Mouse (Mus musculus): Measurements from ENCODE around the gene Actr2.
A peak's percentile ranks its signal among the peaks of the same experiment; 100 is the strongest.
"Not testable (repeated sequence)": the region's sequence is repeated elsewhere in the genome, so short reads cannot be mapped to it uniquely, and the experiment has no call there.

The Actr2 gene

DNA sequence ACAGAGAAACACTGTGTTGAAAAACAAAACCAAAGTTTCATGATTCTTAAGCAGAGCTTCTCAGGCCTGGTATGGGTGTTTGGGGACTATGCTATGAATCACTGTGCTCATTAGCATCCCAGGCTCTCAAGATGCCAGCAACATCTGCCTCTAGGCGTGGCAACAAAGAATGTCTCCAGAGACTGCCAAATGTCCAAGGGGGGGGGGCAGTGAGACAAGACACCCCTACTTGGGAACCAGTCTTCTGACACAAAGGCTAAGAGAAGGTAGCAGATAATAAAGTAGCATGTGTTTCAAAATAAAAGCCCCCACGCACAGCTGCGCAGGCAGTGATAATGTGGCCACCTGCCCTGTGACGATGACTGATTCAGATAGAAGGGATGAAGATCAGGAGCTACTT is 69.5 kb downstream of the Actr2 start:
- peak; percentile 39 for DNase-seq

DNA sequence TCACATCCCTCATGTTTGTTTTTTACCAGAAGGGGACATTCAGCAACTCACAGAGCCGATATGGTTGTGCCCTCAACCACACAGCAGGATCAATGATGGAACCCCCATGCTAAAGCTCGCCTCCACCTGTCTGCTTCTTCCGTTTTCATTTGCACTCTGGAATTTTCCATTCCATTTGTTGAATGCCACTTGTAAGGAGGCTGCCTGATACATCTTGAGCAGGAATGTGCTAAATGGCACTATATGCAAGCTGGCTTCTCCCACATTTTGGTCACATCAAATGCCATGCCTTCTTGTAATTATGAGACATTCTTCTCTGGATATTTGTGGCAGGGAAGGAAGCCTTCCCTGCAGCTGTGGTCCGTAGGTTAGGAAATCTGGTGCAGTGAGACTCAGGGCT is 70.6 kb downstream of the Actr2 start:
- no peak for DNase-seq

DNA sequence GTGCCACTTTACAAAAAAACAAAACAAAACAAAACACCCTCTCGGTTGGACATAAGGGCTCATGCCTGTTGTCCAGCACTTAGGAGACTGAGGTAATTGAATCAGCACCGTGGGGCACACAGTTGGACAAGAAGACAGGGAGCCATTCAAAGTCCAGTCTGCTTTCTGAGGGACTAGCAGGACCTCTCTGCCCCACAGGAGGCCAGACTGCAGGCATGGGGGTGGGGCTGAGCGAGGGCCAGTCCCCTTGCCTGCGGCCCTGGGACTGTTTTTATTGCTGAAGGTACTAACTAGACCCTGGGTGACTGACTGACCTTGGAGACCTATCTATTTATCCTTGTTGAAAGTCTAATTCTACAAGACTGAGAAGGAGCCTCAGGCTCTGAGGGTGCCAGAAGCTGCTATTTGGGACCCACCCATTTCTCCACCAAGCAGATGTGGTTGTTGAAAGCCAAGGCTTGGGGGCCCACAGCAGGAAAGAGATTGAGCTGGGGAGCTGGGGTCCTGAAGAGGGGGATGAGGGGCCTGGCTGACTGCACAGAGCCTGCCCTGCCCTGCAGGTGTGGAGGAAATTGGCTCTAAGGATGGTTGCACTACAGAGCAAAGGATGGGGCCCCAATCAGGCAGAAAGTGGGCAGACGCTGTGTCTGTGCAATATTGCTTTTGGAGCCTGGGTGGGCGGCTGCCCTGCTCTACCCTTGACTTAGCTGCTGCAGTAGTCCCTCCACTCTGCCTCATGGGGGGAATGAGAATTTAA is 71.4 kb downstream of the Actr2 start:
- peak; percentile 78 for DNase-seq

GRCm38 (mm10) chr11:20038723-20039122 is 74.0 kb downstream of the Actr2 start:
- DNase-seq = no peak

DNA sequence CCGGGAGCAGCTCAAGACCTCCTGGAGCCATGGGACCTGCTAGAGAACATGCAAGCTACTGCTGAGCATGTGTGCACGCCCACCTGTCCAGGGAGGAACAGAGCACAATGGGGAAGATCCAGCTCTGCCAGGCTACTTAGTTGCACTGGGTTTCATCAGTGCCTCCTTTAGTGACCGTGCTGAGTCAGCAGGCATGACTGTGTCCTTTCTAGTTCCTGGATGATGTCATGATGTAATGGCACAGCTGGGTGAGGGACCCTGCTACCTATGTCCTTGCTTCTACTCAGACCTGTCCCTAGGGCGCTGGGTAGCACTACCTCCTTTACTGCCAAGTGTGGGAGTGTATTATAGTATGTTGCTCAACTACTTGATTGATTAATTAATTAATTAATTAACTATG is 75.0 kb downstream of the Actr2 start:
- no peak for DNase-seq

GRCm38 (mm10) chr11:20035972-20036371 is 76.7 kb downstream of the Actr2 start:
- DNase-seq = no peak

DNA sequence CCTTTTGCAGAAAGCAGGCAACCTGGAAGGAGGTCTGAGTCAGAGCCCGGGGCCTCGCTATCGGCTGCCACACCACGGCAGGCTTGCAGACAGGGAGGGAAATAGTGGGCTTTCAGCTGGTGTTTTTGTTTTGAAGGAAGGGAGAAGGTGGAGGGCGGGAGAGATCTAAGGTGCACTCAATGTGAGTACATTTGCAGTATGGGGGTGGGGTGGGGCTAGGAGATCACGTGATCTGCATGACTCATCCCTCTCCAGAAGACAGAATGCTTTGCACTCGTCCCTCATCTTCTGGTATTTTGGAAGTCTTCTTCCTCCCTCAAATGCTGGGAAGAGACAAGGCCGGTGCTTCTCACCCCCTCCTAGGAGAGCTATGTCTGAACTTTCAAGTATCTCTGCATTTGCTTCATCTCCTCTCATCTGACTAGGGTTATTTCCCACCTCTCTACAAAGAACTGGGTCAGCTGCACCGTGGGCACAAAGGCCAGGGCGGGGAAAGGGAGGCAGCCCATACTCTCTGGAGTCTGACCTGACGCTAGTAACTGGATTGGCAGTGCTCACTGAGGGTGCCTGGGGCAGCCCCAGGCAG is 77.3 kb downstream of the Actr2 start:
- DNase-seq = peak; percentile 81

- DNase-seq = no peak
These were observed 78.3 kb downstream of the Actr2 start for GRCm38 (mm10) chr11:20034337-20034947.

DNA sequence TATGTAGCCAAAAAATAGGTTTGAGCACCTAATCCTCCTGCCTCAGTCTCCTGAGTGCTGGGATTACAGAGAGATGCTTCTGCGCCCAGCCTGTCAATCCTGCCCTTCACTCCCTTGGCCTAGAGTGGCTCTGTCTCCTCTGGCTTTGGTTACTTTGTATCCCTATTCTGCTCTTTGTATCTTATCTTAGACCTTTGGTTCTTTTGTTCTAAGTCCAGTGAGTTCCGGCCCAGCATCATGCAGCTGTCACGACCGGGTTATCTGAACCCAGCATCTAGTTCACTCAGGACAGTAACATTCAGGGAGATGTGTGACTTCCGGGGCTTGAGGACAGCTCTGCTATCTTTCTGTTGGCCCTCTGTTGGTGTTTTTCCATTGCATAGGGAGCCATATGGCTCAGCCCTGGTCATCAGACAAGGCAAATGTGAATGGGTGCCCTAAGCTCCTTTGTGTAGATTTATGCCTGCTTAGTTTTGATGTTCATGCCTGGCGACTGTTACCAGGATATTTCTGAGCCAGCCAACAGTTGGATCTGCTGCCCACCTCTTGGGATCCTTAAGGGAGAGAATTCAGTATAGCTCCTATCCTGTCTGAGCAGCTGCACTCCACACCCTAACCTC is 79.1 kb downstream of the Actr2 start:
- no peak for DNase-seq

DNA sequence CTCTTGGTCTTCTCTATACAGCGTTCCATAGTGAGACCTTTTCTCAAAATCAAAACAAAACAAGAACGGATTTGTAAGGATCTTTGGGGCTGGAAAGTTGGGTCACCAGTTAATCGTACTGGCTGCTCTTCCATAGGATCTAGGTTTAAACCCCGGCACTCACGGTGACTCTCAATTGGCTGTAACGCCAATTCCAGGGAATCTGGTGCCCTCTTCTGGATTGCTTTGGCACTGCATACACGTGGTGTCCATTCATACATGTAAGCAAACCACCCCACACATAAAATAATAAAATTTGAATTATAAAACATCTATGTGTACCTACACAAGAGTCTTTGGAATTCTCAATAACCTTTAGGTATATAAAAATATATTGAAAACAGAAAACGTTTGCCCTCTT is 81.2 kb downstream of the Actr2 start:
- peak; percentile 62 for DNase-seq

DNA sequence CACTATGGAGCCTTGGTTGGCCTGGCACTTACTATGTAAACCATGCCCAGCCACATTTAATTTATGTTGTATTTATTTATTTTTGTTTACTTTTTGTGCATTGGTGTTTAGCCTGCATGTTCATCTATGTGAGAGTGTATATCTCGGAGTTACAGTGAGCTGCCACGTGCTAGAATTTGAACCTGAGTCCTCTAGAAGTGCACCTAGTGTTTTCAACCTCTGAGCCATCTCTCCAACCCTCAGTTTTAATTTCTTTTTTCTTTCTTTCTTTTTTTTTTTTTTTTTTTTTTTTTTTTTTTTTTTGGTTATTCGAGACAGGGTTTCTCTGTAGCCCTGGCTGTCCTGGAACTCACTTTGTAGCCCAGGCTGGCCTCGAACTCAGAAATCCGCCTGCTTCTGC is 81.7 kb downstream of the Actr2 start:
- not testable (repeated sequence) for DNase-seq

- no peak for DNase-seq
These were observed 83.7 kb downstream of the Actr2 start for GRCm38 (mm10) chr11:20029014-20029413.

DNA sequence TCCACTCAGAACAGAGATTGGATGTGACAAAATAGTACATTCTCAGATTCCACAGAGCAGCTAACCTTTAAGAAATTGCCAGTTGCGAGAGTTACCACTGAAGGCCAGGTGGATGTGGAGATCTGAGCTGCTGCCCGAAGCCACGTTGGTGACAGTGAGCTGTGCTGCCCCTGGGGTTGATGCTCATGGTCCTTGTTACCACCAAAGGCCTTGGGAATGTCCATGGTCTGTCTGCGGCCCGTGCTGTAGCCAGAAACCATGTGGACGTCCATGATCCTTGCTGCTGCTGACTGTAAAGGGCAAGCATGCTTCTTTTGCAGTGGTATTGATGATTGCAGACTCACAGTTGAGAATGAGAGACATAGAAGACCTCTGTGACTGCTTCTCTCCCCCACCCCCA is 84.3 kb downstream of the Actr2 start:
- no peak for DNase-seq

DNA sequence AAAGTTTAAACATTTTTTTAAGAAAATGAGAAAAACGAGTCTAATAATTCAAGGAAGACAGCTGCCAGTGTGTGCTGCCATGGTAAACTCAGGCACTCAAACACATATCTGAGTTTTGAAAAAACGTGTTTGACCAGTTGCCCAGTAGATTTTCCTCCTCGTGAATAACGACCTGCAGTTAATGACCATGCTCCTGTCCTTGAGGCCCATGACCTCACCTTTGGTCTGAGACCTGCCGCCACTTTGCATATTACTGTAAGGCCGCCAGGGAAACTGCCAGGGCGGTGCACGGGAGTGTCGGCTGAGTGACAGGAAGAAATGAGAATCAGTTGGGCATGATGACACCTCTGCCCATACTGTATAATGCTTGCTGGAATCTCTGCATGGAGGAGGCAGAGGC is 85.0 kb downstream of the Actr2 start:
- no peak for DNase-seq

DNA sequence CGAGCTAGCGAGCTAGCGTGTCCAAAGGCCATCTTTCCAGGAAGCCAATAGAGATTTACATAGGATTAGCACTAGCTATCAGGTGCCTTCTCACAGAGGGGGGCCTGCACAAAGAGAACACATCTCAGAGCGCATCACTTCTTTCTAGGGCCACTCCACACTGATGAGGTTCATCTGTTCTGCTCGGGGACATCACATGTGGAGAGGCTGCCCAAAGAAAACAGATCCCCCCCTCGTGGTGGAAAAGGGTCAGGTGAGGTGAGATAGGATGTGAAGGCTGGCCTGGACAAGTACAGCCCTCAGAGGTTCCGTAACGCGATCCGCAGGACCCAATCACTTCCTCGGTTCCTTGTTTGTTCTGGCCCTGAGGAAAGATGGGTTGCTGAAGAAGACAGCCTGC is 86.8 kb downstream of the Actr2 start:
- DNase-seq = peak; percentile 40

DNA sequence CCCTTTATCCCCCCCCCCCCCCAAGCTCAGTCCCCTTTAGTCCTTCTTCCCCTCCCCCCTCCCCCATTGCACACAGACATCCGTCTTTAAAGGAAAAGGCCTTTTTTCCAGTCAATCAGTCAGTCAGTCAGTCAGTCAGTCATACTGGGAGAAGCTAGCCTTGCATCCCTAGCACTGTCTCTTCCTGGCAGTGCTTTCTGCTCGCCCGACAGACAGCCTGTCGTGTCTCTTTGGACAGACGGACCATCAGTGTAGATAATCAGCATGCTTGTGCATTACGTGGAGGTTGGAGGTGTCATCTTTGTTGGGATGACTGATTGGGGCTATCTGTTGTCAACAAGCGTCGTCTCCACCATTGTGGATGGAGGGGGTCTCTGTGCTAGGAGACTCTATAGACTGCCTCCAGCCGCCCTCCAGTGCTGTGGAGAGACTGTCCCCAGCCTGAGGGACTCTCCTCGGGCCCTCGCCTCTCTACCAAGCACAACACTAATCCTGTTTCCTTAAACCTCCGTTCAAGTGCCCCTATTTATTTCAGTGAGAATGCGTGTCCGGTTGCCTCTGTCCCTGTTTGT is 89.7 kb downstream of the Actr2 start:
- no peak for DNase-seq

GRCm38 (mm10) chr11:20022462-20022861 is 90.3 kb downstream of the Actr2 start:
- DNase-seq = no peak

DNA sequence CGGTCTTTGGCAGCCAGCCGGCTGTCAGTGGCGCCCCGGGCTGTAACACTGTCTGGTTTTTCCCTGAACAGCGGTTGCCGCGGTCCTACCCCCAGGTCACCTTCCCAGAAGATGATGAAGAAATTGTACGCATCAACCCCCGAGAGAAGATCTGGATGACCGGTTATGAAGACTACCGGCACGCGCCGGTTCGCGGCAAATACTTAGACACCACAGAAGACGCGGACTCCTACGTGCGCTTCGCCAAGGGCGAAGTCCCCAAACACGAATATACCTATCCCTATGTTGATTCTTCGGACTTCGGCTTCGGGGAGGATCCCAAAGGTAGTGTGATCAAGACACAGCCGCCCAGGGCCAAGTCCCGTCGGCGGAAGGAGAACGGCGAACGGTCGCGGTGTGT is 92.0 kb downstream of the Actr2 start:
- no peak for DNase-seq

- DNase-seq = no peak
These were observed 93.8 kb downstream of the Actr2 start for GRCm38 (mm10) chr11:20018905-20019304.

- DNase-seq = no peak
These were observed 94.8 kb downstream of the Actr2 start for GRCm38 (mm10) chr11:20017937-20018336.

- DNase-seq = no peak
These were observed 99.3 kb downstream of the Actr2 start for GRCm38 (mm10) chr11:20013366-20013765.

All from thymus, postnatal 14 days (tissue).